In the genomic region with DNA sequence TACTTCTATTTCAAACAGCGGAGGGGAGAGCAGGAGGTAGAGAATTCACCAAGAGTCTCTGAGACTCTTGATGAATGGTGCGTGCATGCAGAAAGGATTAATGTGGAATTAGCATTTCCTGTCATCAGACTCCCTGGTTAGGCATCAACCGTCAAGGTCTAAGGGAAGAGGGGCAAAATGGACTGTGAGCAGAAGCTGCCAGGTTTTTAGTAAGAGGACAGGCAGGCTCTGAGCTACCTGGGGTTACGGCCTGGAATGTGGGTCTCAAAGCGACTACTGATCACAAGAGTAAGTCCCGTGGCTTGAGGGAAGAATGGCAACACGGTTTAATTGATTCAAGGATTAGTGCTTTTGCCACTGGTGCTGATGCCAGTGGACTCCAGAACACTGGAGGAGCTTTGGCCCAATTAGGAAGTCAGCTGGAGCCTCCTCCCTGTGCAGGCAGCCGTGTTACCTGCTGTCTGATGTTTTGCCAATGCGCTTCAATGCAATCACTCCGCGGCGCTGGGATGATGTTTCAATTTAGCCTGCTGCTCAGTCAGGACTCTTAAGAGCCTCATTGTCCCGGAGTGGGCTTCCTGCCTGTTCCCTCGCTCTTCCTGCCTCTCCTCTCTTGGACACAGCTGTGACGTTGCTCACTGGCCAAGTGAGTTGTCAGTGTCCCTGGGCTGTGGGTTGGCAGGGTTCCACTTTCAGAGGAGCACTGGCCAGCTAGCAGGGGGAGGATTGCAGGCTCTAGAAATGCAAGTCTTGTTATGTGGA, we compare ENCODE assay signal across 7 mouse cellular contexts. TPM values are rescaled to one million over a fixed set of nuclear protein-coding genes. Genes with fewer than 3 reads are reported as not detected.
DNase-seq lines count a peak whose midpoint lies in the region; ATAC-seq lines count a peak whose summit lies in the region.

No protein-coding gene starts in this region.

- intact Hi-C loops in left cerebral cortex, postnatal 14 days (cut with DNase I): no loop called here

- ATAC-seq in embryonic facial prominence, embryonic 11.5 days (replicated peaks; ENCODE audit: insufficient number of reproducible peaks, low FRiP score, low TSS enrichment, low read depth): no peak
- ATAC-seq in intestine, embryonic 16.5 days: peak; percentile 83
- peak; percentile 93 for ATAC-seq in midbrain, embryonic 16.5 days

- H3K4me2 ChIP-seq in embryonic facial prominence, embryonic 11.5 days (ENCODE audit: low read depth, low read length): no peak overlapping the region
- H3K4me2 ChIP-seq in intestine, embryonic 16.5 days (ENCODE audit: low read depth, low read length): peak overlapping the region; percentile 28
- H3K4me2 ChIP-seq in midbrain, embryonic 16.5 days (ENCODE audit: low read length): peak overlapping the region; percentile 44

- H3K36me3 ChIP-seq in embryonic facial prominence, embryonic 11.5 days (replicated peaks; ENCODE audit: control insufficient read depth, insufficient read depth, low read depth, low read length): no peaks in the 10 kb centered on the region
- H3K36me3 ChIP-seq in intestine, embryonic 16.5 days (ENCODE audit: control insufficient read depth, insufficient read depth, low read length): no peaks in the 10 kb centered on the region
- H3K36me3 ChIP-seq in midbrain, embryonic 16.5 days (ENCODE audit: control insufficient read depth, insufficient read depth, low read length): no peaks in the 10 kb centered on the region

- H3K27me3 ChIP-seq in embryonic facial prominence, embryonic 11.5 days (ENCODE audit: control insufficient read depth, insufficient read depth, low read length): no peaks in the 10 kb centered on the region
- H3K27me3 ChIP-seq in intestine, embryonic 16.5 days (replicated peaks; ENCODE audit: control insufficient read depth, insufficient read depth, low read length): no peaks in the 10 kb centered on the region
- H3K27me3 ChIP-seq in midbrain, embryonic 16.5 days (ENCODE audit: control insufficient read depth, insufficient read depth, low read depth, low read length): no peaks in the 10 kb centered on the region

- WGBS in embryonic facial prominence, embryonic 11.5 days: 19% methylated on average over 15 of the region's 15 CpGs
- WGBS in intestine, embryonic 16.5 days: 38% methylated on average over 15 of the region's 15 CpGs
- 5% methylated on average over 15 of the region's 15 CpGs for WGBS in midbrain, embryonic 16.5 days

- H3K9ac ChIP-seq in embryonic facial prominence, embryonic 11.5 days (replicated peaks; ENCODE audit: low read length): no peak overlapping the region
- 0 out of 2 replicates have a peak overlapping the region, but pooled peaks have one; percentile 8 for H3K9ac ChIP-seq in intestine, embryonic 16.5 days (ENCODE audit: low read depth, low read length)
- 0 out of 2 replicates have a peak overlapping the region, but pooled peaks have one; percentile 4 for H3K9ac ChIP-seq in midbrain, embryonic 16.5 days (ENCODE audit: low read depth, low read length)

- no peaks in the 10 kb centered on the region; the same call in 1 of the 2 replicates for H3K9me3 ChIP-seq in embryonic facial prominence, embryonic 11.5 days (replicated peaks; ENCODE audit: control insufficient read depth, low read length)
- no peaks in the 10 kb centered on the region for H3K9me3 ChIP-seq in intestine, embryonic 16.5 days (ENCODE audit: control insufficient read depth, low read length)
- H3K9me3 ChIP-seq in midbrain, embryonic 16.5 days (replicated peaks; ENCODE audit: control insufficient read depth, low read length, poor library complexity, severe bottlenecking): peaks cover 3% of the 10 kb centered on the region; the same call in 1 of the 2 replicates

- DNase-seq in adrenal gland, postnatal 4 days (ENCODE audit: low spot score in 2 of 2): peak; percentile 13 to 45
- DNase-seq in embryonic facial prominence, embryonic 11.5 days (ENCODE audit: low spot score): peak; percentile 60
- peak; percentile 98 for DNase-seq in heart, adult 11 months
- DNase-seq in left cerebral cortex, postnatal 14 days (ENCODE audit: low spot score in 2 of 2): peak; percentile 72 to 77
- peak; percentile 29 for DNase-seq in telencephalon, adult 2 months (ENCODE audit: low read depth, low spot score)

- no peak overlapping the region for H3K27ac ChIP-seq in embryonic facial prominence, embryonic 11.5 days (replicated peaks; ENCODE audit: low read depth, low read length)
- peak overlapping the region; percentile 15; the same call in 1 of the 2 replicates for H3K27ac ChIP-seq in intestine, embryonic 16.5 days (ENCODE audit: low read length)
- H3K27ac ChIP-seq in midbrain, embryonic 16.5 days (ENCODE audit: low read length): 0 out of 2 replicates have a peak overlapping the region, but pooled peaks have one; percentile 42

- H3K4me1 ChIP-seq in embryonic facial prominence, embryonic 11.5 days (ENCODE audit: control insufficient read depth, insufficient read depth, low read length): peaks cover 3% of the 10 kb centered on the region; the same call in 1 of the 2 replicates
- peaks cover 13% of the 10 kb centered on the region; the same call in 1 of the 2 replicates for H3K4me1 ChIP-seq in intestine, embryonic 16.5 days (ENCODE audit: control insufficient read depth, insufficient read depth, low read length)
- peaks cover 17% of the 10 kb centered on the region for H3K4me1 ChIP-seq in midbrain, embryonic 16.5 days (ENCODE audit: control insufficient read depth, insufficient read depth, low read length)

- H3K4me3 ChIP-seq in embryonic facial prominence, embryonic 11.5 days (ENCODE audit: low read depth, low read length): no peak overlapping the region
- H3K4me3 ChIP-seq in intestine, embryonic 16.5 days (ENCODE audit: low read length): no peak overlapping the region
- H3K4me3 ChIP-seq in midbrain, embryonic 16.5 days (ENCODE audit: low read depth, low read length): no peak overlapping the region

RNA-seq across cellular contexts. Expression of gene Dctd, which starts 54.6 kb away (rescaled TPM):
- total RNA-seq in adrenal gland, postnatal 4 days (2021): 10 to 100 TPM; 16.3 to 18.0 TPM
- polyA plus RNA-seq in embryonic facial prominence, embryonic 11.5 days (2014; fragmentation: Nextera tagmentation; extraction: Ambion mirVana): 48.7 and 50.7 TPM in 2 replicates
- polyA plus RNA-seq in intestine, embryonic 16.5 days (2015; fragmentation: Nextera tagmentation; extraction: Ambion mirVana): 27.0 and 30.2 TPM in 2 replicates
- total RNA-seq in left cerebral cortex, postnatal 14 days (2021): 1 to 10 TPM; 5.9 to 6.0 TPM
- polyA plus RNA-seq in midbrain, embryonic 16.5 days (2015; fragmentation: Nextera tagmentation; extraction: Ambion mirVana): 15.5 and 16.0 TPM in 2 replicates

Comparison
In these comparisons a context has a peak if more than half of its experiments do, and no peak if none do; other contexts are left out.
1. DNase-seq: peak in every context shown above with its lines; median percentile 98 in heart, adult 11 months; 74 in left cerebral cortex, postnatal 14 days; 60 in embryonic facial prominence, embryonic 11.5 days; 29 in adrenal gland, postnatal 4 days; 29 in telencephalon, adult 2 months.